Mouse (Mus musculus) kidney, adult 9 months (tissue): ENCODE measurements around the gene Nek11.
"Not testable (repeated sequence)": the region's sequence is repeated elsewhere in the genome, so short reads cannot be mapped to it uniquely, and the experiment has no call there.

Experiments used
- DNase-seq: peaks from one replicate; pipeline ENCODE4 v3.0.0; 2022

Gene Nek11

DNA sequence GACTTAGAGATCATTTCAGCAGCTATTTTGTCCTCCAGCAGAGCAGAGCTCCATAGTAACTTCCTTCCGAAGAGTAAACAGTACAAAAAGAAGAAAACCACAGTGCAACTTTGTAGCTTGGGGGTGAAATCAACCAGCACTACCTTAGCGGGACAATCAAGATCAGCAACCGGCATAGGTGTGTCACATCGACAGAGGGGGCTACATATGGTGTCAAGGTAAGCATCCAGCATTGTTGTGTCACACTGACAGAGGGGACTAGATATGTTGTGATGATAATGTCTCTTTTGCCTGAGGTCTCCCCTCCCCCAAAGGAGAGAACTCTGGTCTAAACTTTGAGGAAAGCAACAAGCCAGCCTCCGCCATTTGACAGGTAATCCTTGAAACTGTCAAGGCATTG is 260.8 kb downstream of the Nek11 start:
- DNase-seq: no peak

DNA sequence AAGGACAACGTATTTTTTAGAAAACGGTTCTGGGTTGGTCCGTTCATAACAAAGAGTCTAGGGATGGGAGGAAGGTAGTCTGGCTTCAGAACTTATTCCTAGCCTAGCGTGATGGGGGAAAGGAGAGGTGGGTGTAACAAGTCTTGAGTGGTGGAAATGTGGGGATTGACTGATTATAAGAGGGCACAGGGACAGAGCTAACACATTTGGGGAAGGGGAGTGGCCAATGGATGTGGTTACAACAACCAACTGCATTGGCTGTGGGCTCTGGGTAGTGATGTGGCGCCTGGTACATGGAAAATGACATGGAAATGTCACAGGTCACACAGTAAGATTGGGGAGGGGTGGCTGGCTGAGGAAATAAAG is 263.3 kb downstream of the Nek11 start:
- DNase-seq: no peak

DNA sequence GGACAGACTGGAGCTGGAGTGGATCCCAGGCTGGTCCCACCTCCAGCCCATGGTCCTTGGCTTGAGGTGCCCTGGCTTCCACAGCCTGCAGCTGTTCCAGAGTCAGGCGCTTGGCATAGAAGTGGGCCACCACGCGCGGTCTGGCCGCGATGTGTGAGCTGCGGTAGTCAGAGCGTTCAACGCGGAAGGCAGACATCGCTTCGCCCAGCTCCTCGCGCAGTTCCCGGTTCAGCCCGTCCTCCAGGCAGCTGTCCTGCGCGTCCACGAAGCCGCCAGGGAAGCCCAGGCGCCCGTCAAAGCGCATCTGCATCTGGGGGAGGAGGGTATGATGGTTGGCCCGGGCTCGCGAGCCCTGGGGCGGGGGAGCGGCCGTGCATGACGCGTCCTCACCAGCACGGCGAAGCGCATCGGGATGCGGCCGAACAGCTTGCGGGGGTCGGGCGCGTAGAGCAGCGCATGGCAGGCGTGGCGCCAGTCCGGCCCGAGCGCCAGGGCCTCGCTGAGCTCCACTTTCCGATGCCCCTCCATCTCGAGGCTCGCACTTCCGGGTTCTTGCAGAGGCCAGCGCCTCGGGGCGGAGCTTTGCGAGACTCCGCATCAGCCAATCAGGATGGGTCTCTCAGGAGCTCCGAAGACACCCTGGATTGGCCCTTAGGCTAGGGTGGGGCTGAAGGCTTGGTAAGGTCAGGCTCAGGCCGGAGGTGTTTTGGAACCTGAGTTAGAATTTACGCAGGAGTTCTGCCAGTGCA is 263.9 kb downstream of the Nek11 start, which contains the start of gene Nudt16:
Nudt16 (minus strand) TSS at position 572 of the 749 bp plus-strand sequence.
- DNase-seq: peak; percentile 94

DNA sequence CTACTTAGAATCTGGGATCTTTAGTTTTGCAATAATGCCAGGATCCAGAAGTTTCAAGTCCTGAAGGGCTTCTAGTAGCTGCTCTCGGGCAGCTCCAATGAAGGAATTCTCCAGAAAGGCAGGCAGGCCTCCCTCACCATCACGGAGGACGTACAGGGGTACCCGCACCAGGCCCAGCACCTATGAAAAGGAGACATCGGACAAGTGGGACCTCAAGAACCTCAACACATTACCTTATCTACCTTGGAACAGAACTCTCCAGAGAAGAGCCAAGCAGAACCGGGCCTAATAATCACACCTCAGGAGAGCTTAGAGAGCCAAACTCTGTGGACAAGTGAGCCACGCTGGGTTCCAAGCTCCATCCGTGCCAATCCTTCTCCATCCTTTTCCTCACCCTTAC is 265.0 kb downstream of the Nek11 start:
- no peak for DNase-seq

DNA sequence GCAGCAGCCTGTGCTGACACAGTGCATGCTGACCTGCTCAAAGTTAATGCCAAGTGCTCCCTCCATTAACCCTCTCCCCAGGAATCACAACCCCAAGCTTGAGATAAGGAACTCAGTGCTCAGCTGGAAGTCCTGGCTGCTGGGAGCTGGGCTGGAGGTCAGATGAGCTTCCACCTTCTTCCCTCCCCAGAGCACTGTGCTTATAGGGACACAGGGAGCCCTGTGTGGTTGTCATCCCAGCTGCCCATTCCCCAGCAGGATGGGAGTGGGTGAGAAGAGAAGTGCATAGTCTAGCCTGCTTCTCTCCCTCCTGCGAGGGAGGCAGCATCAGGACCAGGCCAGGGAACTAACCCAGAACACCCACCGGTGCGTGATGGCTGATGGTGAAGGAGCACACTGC is 270.1 kb downstream of the Nek11 start:
- DNase-seq: not testable (repeated sequence)
